Mouse (Mus musculus): ENCODE data around the gene Tmcc1.
"Not testable (repeated sequence)": the region's sequence is repeated elsewhere in the genome, so short reads cannot be mapped to it uniquely, and the experiment has no call there.

Tmcc1 gene

DNA sequence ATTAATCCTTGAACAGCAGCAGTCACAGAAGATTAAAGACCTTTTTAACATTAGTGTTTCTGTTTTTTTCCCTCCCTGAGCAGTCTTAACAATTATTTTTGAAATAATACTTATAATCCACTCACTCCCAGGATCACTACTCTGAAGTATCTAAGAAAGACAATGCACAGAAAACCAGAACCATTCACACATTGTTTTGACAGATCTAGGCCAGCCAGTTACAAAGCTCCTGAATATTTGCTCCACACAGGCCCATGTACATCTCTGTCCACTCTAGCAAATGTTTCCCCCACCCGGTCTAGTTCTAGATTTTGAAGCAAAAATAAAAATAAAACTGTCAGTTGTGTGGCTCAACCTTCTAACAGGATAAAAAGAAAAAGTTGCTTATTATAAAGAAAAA lies 45.9 kb downstream of the Tmcc1 start:
- DNase-seq (ENCODE audit: low spot score), result no peak

DNA sequence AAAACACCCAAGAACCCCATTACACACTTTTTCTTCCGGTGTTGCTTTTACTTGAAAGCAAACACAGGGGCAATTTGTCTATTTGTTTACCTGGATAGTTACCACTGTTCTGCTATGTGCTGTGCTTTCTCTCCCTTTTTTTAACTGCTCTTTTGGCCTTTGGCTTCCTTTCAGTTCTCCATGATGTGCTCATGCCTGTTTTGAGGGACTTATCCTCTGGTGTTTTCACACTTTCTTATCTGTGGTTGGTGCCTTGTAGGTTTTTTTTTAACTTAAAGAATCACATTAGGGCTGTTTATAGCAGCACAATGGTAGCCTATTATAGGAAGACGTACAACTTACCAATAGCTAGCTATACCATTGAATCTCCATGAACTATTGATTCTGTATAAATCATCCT lies 51.6 kb downstream of the Tmcc1 start:
- no peak for DNase-seq (ENCODE audit: low spot score)

DNA sequence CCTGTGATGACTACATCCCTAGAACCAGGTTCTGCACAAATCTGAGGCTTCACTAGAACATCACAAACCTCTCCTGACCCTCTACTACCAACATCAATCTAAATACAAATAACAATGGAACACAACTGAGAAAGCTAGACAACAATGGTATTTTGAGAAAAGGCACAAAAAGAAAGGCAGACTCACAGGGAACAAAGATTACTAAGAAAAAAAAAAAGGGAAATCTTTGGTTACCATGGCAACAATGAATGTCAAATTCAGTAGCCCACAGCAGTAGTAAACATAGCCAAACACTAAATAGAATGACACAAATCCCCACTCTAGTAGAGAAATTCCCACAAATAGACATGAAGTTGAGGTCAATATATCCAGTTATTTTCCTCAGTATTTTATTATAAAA lies 52.5 kb downstream of the Tmcc1 start:
- no peak for DNase-seq (ENCODE audit: low spot score)

DNA sequence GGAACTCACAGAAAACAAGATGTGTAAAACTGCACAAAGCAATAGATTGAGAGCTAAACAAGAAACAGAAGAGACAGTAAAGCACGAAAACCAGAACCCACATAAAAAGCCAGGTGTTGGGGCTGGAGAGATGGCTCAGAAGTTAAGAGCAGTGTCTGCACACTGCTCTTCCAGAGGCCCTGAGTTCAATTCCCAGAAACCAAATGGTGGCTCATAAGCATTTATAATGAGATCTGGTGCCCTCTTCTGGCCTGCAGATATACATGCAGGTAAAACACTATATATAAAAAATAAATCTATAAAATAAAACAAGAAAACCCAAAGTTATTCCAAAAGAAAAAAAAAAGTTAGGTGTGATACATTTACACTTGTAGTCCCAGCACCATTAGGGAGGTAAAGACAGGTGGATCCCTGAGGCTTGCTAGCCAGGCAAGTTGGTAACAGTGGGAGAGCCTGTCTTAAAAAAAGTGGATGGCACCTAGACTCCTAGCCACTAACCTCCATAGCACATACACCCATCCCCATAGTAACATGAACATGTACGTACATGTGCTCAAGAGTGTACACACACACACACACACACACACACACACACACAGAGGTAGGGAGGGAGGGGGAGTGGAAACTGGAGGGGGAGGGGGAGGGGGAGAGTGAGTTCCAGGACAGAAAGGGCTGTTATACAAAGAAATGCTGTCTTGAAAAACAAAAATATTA lies 54.0 kb downstream of the Tmcc1 start:
- DNase-seq (ENCODE audit: low spot score), result no peak

DNA sequence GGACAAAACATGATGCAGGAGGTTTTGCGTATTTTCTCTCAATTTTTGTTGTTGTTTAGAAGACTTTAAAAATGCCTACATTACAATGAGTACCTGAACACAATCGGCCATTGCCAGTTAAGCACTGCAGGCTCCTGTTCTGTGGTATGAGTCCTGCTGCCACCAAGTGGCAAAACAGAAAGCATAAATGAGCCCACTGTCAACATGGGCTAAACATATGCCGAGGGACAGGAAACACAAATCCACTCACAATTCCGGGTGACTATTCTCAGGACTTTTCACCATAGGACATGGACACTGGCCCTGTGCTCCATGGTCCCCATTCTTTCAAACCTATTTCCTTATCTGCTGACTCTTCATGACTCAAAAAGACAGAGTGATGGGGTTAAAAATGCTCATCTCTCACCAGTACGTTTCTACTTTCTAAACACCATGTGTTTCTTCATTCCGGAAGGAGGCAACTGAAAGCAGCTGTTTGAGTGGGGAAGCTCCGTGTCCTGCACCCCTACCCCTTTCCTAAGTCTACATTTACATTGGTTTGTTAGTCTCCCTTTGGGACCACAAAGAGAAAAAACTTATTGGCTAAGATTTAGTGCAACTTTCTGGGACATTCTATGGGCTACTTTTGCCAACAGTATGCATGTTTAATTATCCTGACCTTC lies 57.2 kb downstream of the Tmcc1 start:
- DNase-seq (ENCODE audit: low spot score), result peak; percentile 41

DNA sequence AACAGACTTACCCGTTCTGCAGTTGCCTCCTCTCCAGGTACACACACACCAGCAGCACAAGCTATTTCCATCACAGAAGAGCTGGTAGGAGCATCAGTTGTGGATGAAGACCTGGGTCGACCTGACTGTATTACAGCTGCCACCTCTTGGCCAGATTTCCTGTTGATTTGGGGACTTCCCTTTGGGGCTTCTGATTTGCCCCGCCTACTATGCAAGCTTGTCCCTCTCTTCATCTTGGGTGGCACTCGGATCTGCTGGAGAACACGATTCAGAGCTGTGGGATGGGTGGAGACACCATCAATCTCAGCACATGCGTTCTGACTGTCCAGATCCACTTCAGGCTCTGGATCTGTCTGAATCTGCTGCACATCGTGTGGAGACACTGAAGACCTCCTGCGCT lies 59.5 kb downstream of the Tmcc1 start:
- DNase-seq (ENCODE audit: low spot score), result no peak

DNA sequence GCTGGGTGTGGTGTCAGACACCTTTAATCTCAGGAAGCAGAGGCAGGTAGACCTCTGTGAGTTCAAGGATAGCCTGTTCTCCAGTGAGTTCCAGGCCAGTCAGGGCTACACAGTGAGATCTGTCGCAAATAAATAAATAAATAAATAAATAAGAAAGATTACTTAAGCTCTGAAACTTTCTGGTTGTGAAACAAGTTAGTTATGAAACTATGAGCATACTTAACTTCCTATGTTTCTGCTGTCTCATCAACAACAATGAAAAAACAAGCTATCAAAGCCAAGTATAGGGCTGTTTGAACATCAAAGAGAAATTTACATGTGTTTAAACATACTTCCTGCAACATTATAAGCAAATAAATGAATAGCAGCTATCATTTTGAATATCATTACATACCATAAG lies 61.5 kb downstream of the Tmcc1 start:
- no peak for DNase-seq (ENCODE audit: low spot score)

DNA sequence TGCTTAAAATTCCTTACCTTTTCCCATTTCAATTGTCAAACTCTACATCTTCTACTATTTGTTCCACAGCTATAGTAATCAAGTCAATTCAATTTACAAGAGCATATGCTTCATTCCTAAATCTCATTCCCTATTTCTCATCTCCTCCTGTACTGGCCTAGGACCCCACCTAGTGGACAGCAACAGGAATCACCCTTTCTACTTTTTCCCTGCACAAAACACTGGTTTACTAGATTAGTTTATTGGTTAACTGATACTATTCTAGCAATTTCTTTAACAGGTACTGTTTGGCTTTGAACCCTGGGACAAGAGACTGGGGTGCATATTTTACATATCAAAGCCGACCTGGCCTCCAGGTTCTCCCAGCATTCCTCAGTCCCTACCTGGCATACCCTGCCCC lies 64.6 kb downstream of the Tmcc1 start:
- no peak for DNase-seq (ENCODE audit: low spot score)

DNA sequence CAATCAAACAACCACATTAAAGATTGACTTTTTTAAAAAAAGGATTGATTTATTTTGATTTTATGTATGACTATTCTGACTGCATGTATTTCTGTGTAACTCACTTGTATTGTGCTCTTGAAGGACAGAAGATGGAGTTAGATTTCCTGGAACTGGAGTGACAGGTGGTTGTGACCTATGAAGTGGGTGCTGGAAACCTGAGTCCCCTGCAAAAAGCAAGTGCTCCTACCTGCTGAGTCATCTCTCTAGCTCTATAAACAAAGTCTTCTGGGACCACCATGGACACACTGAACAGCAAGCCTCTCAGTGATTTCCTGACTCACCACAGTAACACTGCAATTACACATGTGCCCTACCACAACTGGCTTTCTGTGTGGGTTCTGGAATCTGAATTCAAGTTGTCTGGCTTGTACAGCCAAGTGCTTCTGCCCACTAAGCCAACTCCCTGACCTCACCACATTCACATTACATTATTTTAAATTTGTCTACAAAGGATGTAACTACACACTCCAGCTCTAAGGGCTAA lies 65.3 kb downstream of the Tmcc1 start:
- DNase-seq (ENCODE audit: low spot score), result no peak

DNA sequence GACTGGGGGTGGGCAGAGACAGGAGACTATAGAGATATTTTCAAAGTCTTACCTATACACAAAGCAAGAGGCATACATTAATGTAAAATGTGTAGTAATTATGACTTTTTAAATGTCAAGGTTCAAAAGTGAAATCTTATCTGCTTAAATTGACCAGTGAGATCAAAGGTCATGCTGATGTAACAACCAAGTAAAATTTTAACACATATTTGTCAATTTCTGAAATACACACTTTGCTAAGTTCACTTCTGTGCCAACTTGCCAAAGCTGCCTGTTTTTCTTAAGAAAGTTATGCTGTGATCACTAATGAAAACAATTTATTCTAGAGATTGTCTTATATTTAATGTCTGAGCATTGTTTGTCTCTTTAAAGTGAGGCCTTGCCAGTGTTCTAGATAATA lies 66.7 kb downstream of the Tmcc1 start:
- DNase-seq (ENCODE audit: low spot score), result no peak

DNA sequence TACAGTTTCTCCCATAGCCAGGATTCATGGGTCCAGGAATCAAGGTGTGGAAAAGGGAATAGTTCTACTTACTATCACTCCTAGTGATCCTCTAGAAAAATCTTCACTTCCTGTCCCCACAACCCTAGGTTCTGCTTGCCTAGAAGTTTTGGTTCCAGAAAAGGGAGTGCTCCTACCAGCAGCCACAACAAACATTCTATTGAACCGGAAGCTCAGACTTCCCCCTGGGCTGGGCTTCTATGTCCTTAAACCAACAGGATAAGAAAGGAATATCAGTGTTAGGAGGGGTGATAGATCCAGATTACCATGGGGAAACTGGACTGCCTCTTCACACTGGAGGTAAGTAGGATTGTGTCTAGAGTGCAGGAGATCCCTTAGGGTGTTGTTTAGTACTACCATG lies 70.4 kb downstream of the Tmcc1 start:
- no peak for DNase-seq (ENCODE audit: low spot score)

DNA sequence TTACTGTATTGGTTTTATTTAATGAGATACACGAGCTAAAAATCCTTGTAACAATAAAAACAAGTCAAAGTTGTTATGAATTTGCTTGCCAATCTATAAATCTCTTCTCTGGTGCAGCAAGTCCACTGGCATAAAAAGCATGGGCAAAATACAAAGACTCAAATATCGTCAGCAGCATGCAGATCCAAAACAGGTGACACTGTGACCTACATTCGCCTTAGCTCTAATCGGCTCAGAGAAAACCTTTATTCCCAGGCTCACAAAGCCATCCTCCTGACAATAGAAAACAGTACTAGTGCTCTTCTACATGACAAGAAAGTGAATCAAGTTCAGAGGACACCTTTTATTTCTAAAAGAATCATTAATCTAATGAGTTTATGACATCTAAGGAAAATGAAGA lies 73.6 kb downstream of the Tmcc1 start:
- no peak for DNase-seq (ENCODE audit: low spot score)

DNA sequence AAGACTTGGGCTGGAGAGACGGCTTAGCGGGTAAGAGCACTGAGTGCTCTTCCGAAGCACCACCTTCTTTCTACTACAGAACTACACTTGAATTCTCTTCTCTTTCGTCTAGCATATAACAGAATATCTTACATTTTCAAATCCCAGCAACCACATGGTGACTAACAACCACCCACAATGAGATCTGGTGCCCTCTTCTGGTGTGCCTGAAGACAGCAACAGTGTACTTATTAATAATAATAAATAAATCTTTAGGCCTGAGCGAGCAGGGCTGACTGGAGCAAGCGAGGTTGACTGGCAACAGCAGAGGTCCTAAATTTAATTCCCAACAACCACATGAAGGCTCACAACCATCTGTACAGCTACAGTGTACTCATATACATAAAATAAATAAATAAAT lies 76.7 kb downstream of the Tmcc1 start:
- DNase-seq (ENCODE audit: low spot score), result not testable (repeated sequence)

DNA sequence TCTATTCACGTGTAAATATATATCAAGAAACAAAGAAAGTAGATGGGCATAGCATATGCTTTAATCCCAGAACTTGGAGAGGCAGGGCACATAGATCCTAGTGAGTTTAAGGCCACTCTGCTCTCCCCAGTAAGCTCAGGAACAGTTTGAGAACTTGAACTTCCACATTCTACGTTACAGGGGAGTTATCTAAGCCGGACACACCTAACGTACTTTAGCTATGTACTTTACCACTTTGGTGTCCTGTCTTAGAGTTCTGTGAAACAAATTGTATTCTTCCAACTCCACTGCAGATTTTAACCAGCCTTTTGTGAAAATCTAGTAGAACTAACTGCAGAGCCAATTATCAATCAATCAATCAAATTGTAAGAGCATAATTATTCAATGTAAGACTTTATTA lies 82.7 kb downstream of the Tmcc1 start:
- DNase-seq (ENCODE audit: low spot score), result no peak

DNA sequence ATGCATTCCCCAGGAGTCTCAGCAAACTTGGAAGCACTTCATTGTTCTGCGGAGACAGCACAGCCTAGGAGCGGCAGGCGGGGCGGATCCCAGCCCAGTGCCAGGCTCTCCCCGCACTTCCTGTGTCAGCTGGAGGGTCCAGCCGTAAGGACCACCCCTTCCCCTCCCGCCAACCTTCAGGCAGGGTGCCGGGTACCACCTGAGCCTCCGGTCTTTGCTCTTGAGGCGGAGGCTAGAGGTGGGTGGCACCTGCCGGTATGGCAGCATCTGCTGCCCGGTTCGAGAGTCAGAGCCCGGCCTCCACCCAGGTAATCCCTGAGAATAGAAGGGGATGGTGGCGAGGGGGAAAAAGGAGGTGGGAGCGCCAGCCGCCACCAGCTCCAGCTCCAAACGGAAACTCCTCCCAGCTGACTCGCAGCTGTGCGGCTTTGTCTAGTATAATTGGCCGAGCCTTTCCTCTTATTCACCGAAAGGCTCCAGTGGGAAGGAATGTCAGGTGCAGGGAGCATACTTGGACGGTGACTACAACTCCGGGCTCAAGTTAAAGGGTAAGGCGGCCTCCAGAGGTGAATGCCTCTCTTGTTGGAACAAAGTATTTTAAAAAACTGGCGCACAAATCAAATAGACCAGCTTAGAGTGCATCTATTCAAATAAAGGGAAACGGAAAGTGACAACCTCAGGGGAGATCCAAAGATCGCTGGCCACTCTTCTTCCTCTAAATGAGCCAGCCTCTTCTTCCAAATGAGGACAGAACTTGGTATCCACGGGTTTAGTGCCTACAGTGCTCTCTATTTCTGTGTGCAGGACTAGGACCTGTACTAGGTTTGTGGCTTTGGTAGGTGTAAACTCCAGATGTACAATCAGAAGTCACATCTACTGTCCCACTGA lies 85.6 kb downstream of the Tmcc1 start:
- peak; percentile 13 for DNase-seq (ENCODE audit: low spot score)

DNA sequence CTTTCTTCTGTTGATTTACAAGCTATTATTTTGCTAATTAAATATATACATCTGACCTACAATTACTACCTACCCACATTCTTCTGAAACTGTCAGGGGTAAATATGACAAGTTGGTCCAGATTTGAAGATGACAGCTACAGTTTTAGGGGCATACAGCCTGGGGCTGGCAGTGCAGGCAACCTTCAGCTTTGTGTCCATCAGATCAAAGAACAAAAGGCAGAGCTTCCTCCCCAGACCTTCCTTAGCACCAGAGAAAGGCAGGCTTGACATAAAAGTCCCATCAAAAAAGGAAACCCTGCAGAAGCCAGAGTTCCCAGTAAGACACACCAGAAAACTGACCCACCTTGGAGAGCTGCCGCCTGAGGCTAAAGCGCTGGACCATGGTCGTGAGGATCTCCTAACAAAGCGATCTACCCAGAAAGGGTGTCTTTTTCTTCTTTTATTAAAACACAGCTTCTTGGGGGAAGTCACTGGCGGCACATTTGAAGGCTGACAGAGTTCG lies 86.3 kb downstream of the Tmcc1 start:
- no peak for DNase-seq (ENCODE audit: low spot score)

DNA sequence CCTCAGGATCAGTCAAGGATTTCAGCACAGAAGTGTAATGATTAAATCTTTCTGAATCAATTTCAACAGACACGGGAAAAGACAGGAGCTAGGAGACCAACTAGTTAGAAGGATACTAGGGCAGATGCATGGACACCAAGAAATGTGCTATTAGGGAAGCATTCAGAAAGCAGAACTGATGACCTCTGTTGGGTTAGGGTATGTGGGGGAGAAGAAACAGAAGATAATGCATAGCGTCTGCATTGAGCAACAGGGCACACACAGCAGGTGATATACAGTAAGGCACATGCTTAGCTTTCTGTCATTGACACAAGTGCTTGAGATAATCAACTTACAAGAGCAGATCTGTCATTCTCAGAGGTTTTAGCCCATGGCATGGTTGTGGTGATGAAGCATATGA lies 95.7 kb downstream of the Tmcc1 start:
- no peak for DNase-seq (ENCODE audit: low spot score)

DNA sequence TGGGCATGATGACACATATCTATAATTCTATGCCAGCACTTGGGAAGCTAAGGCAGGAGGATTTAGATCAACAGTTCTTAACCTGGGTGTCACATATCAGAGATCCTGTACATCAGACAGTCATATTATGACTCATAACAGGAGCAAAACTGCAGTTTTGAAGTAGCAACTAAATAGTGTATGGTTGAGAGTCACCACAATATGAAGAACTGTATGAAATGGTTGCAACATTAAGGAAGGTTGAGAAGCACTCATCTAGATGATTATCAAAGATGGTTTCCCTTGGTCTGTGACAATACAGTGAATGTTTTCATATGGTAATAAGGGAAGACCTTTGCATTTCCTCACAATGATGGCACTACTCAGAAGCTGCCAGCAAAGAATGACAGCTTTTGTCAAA lies 103.9 kb downstream of the Tmcc1 start:
- no peak for DNase-seq (ENCODE audit: low spot score)

DNA sequence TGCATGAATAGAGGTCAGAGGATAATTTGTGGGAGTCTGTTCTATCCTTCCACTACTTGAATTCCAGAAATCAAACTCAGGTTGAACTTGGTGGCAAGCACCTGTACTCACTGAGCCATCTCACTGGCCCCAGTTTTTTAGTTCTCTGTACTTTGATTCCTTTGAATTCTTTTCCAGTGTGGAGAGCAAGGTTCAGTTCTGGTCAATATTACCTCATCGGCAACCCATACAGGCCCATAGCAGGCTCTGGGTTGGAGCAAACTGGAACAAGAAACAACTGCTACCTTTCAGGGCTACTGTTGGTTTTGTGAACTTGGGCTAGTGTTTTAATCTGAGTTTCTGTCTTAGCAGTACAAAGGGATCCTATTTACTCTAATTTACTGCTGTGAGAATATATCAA lies 107.2 kb downstream of the Tmcc1 start:
- no peak for DNase-seq (ENCODE audit: low spot score)

DNA sequence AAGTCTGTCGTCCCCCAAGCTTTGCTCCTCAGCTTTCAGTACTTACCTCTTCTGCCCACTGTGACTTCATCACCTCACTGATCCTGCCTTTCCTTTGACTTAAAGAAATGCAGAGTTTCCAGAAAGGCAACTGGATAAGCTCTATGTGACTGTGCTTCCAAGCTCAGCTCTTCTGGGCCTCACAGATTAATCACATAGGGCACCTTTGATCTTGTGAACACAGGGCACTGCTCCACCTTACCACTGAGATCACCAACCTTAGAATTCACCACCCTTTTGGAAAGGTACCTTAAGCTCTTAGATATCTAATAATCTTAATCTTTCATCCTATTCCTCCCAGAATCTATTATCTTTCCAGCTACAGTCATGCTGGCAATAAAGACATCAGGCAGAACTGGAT lies 111.0 kb downstream of the Tmcc1 start:
- DNase-seq (ENCODE audit: low spot score), result no peak

DNA sequence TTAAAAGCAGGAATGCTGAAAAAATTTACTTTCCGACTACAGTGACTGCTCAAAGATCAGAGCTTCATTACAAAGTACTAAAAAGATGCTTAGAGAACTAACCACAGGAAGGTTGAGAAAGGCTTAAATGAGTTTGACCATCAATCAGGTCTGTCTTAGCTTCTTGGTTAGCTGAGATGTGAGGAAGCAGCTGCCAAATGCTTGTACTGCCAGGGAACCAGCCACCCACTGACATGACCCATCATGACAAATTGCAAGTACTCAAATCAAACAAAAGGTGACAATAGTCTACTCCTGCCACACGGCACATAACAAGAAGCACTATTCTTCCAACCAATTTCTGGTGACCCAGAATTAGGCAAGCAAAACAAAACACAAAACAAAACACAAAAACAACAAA lies 111.9 kb downstream of the Tmcc1 start:
- DNase-seq (ENCODE audit: low spot score), result no peak

DNA sequence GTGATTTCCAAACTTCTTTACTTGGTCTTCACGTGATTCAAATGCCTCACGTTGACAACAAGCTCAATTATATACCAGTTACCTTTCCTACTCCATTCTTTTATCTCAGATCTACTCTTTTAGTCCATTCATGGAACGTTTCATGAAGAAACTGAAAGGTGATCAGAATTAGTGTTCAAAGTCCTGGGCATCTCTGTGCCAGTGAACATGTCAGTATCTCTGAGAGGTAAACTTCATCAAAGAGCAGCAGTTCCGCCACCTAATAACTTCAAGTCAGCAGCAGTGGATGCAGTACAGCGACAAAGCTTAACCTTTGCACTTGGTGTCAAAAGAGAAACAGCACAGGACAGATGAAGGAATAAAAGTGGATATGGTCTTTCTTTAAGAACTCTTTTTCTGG lies 112.5 kb downstream of the Tmcc1 start:
- no peak for DNase-seq (ENCODE audit: low spot score)

DNA sequence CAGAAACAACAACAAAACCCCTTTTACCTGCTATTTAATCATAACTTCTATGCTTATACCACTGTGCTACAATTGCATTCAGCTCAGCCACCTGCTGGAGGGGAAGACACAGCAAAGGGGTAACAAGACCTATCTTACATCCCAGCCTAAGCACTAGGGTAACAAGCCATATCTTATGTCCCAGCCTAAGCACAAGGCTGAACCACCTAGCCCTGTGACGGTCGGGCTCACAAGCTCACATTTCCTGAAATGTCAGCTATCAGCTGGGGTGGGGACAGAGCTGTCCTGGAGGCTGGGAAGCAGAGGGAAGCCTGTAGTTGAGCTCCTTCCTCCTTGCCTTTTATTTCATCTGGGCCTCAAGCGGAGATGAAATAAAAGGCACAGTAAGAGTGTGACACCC lies 115.7 kb downstream of the Tmcc1 start:
- DNase-seq (ENCODE audit: low spot score), result no peak

Measured in layer of hippocampus, adult 11-12 months (tissue).